Mouse (Mus musculus) kidney, adult 2 months (tissue): ENCODE results near the gene Hdac7. TPM values are rescaled to one million over a fixed set of nuclear protein-coding genes. Genes with fewer than 3 reads are reported as not detected.

Experiments used
- DNase-seq: peaks from one replicate; pipeline ENCODE4 v3.0.0; 2021
- H3K27ac ChIP-seq: fragments of 200-500 bp; 2 replicates; pipeline ENCODE4 v1.5.1; 2012; ENCODE audit warnings: low read depth, low read length, control low read depth, inconsistent platforms; ENCODE audit not compliant: insufficient read depth
- H3K27me3 ChIP-seq: fragments of 200-500 bp; replicated peaks from 2 replicates; pipeline ENCODE4 v1.6.1; 2012; ENCODE audit warnings: mild to moderate bottlenecking, moderate library complexity, low read length, inconsistent platforms; ENCODE audit not compliant: control insufficient read depth, insufficient read depth
- H3K36me3 ChIP-seq: fragments of 200-500 bp; 2 replicates; pipeline ENCODE4 v1.6.1; 2012; ENCODE audit warnings: mild to moderate bottlenecking, moderate library complexity, low read length, inconsistent platforms; ENCODE audit not compliant: control insufficient read depth, insufficient read depth
- H3K4me1 ChIP-seq: fragments of 200-500 bp; 2 replicates; pipeline ENCODE4 v1.6.1; 2011; ENCODE audit warnings: low read length; ENCODE audit not compliant: control insufficient read depth, insufficient read depth
- H3K4me3 ChIP-seq: fragments of 200-500 bp; 2 replicates; pipeline ENCODE4 v1.5.1; 2011; ENCODE audit warnings: mild to moderate bottlenecking, low read depth, low read length, control low read depth; ENCODE audit not compliant: insufficient read depth
- CTCF ChIP-seq: fragments of 200-500 bp; conservative IDR thresholded peaks from 2 replicates; pipeline ENCODE4 v1.5.1; 2011; ENCODE audit warnings: low read depth, mild to moderate bottlenecking, control low read depth, low read length, moderate library complexity, mixed read lengths; ENCODE audit not compliant: insufficient read depth, insufficient read length
- POLR2A ChIP-seq: fragments of 200-500 bp; IDR thresholded peaks from one replicate; pipeline ENCODE4 v1.6.1; 2011; ENCODE audit warnings: low read depth, low read length, control low read depth
- WGBS: fragments of 180-500 bp; shearing (Covaris S2); methylation state at CpG from one replicate; pipeline ENCODE4 v1.1.7; 2018; 5-methylcytosine and 5-hydroxymethylcytosine counted together
- polyA plus RNA-seq: library from polyadenylated mRNA; depleted of rRNA; stranded (reverse); fragments of >200 nt; gene quantifications from 2 replicates; pipeline ENCODE4 v1.2.3, GENCODE M21; 2012

Gene Hdac7
- polyA plus RNA-seq, 1 experiment, result 41.6 TPM

DNA sequence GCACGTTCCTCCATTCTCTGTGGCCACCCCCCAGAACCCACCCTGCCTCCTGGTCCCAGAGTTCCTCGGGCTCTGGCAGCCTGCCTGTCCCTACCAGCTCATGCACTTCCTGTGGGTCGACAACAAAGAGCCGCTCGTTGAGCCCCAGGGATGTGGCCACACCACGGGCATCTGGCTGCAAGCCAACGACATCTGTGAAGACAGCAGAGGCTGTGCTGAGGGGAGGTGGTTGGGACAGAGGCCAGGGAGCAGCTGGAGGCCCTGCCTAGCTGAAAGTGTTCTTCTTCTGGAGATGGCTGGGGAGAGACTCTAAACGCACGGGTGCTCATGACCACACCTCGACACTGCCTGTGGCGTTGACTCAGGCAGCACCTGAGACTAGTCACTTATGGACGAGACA is 93.6 kb downstream of the Hdac7 start:
- peak; percentile 89 for DNase-seq
- Histone ChIP-seq H3K27me3 (no peaks in the 10 kb centered on the region), H3K4me3 (no peak overlapping the region), H3K4me1 (peaks cover 1% of the 10 kb centered on the region; the same call in 1 of the 2 replicates), H3K36me3 (peaks cover 18% of the 10 kb centered on the region), H3K27ac (no peak overlapping the region)
- TF ChIP-seq POLR2A, result no peak
- TF ChIP-seq CTCF, result no peak
- WGBS, result 10% methylated on average over 12 of the region's 12 CpGs

DNA sequence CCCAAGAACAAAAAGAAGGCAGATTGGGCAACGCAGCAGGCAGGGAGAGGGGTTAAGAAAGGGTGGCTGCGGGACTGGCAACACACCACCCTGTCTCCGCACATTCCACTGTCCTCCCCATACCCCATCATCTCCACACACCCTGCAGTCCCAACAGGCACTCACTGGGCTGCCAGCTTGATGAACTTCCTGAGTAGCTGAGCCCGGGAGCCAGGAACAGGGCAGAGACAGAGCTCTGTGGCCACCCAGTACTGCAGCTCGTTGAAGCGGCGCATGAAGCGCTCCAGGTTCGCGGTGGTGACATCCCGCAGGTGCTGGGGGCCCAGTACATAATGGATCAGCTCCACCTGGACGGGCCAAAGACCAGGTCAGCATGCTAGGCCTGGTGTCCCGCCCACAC is 94.5 kb downstream of the Hdac7 start:
- TF ChIP-seq CTCF (no peak), POLR2A (no peak)
- peaks cover 7% of the 10 kb centered on the region; the same call in 1 of the 2 replicates for H3K4me1 ChIP-seq
- DNase-seq, result no peak
- H3K36me3 ChIP-seq, result peaks cover 17% of the 10 kb centered on the region
- no peaks in the 10 kb centered on the region for H3K27me3 ChIP-seq
- H3K4me3 ChIP-seq, result no peak overlapping the region
- 61% methylated on average over 13 of the region's 13 CpGs for WGBS
- no peak overlapping the region for H3K27ac ChIP-seq

DNA sequence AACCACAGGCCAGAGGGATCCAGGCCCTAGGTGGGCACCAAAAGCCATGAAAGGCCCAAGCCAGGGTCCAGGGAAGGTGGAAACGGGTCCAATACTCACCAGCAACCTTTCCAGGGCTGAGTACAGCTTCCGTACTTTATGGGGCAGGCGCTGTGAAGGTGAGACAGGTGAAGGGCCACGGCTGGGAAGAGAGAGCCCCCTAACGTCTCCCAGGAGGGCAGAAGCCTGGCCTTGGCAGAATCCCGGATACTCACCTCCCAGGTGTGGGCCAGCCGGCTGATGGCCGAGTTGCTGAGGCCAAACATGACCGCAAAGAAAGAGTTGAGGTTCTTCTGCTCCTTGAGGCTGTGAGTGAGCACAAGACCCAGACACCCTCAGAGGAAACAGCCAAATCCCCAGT is 94.9 kb downstream of the Hdac7 start:
- TF ChIP-seq POLR2A, result no peak
- no peak for TF ChIP-seq CTCF
- Histone ChIP-seq H3K4me1 (peaks cover 8% of the 10 kb centered on the region; the same call in 1 of the 2 replicates), H3K36me3 (peaks cover 19% of the 10 kb centered on the region), H3K27ac (no peak overlapping the region), H3K27me3 (no peaks in the 10 kb centered on the region), H3K4me3 (no peak overlapping the region)
- 93% methylated on average over 9 of the region's 9 CpGs for WGBS
- DNase-seq, result no peak

DNA sequence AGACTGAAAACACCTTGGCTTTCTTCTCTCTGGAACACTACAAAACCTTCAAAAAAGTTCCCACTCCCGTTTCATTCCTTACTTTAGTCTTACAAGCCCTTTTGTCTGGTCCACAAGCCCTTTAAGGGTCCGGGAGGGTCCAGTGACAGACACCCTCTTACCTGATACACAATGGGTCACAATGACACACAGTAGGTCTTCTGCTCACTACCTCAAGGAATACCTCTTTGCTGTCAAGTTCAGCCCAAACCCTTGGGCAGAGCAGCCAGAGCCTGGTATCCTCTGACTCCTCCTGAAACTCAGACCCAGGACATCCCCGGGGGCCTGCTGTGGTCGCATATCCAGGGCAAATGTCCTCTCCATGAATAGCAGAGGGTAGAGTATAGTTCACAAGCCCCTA is 95.3 kb downstream of the Hdac7 start:
- WGBS, result 88% methylated on average over 4 of the region's 4 CpGs
- H3K27ac ChIP-seq, result no peak overlapping the region
- peaks cover 19% of the 10 kb centered on the region for H3K36me3 ChIP-seq
- no peak for DNase-seq
- H3K4me3 ChIP-seq, result no peak overlapping the region
- TF ChIP-seq POLR2A (no peak), CTCF (no peak)
- H3K27me3 ChIP-seq, result no peaks in the 10 kb centered on the region
- H3K4me1 ChIP-seq, result peaks cover 8% of the 10 kb centered on the region; the same call in 1 of the 2 replicates

DNA sequence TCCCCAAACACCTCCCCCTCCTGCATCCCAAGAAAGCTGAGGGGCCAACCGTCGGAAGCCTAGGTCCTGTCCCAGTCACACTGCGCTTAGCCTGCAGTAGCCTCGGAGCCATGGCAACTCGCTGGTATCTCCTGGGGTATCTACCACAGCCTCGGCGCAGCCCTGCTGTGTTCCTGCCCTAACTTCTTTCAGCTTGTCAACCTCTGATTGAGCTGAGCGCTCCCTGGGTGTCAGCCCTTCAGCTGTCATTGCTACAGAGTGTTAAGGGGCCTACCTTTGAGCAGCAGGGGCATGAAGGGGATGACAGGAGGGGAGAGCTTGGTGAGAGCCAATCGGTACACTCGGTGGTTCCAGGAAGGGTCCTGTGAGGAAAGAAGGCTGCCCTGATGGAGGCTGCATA is 96.0 kb downstream of the Hdac7 start:
- no peak for TF ChIP-seq CTCF
- no peak for TF ChIP-seq POLR2A
- DNase-seq, result no peak
- Histone ChIP-seq H3K4me1 (peaks cover 12% of the 10 kb centered on the region), H3K27ac (no peak overlapping the region), H3K27me3 (no peaks in the 10 kb centered on the region), H3K36me3 (peaks cover 19% of the 10 kb centered on the region), H3K4me3 (no peak overlapping the region)
- 75% methylated on average over 10 of the region's 10 CpGs for WGBS

DNA sequence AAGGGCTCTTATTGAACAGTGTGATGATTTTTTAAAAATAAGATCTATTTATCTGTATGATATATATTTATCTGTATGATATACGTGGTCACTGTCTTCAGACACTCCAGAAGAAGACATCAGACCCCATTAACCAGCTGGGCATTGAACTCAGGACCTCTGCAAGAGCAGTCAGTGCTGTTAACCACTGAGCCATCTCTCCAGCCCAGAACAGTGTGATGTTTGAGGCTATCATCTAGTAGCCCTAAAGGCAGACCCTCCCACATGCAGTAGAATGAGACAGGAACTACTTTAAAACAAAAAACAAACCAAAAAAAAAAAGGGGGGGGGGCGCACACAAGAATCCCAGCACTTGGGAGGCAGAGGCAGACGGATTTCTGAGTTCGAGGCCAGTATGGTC is 96.8 kb downstream of the Hdac7 start:
- H3K4me1 ChIP-seq, result peaks cover 17% of the 10 kb centered on the region
- H3K27ac ChIP-seq, result no peak overlapping the region
- peaks cover 18% of the 10 kb centered on the region for H3K36me3 ChIP-seq
- DNase-seq, result no peak
- TF ChIP-seq CTCF, result no peak
- TF ChIP-seq POLR2A, result no peak
- no peak overlapping the region for H3K4me3 ChIP-seq
- WGBS, result 85% methylated on average over 4 of the region's 4 CpGs
- H3K27me3 ChIP-seq, result no peaks in the 10 kb centered on the region

DNA sequence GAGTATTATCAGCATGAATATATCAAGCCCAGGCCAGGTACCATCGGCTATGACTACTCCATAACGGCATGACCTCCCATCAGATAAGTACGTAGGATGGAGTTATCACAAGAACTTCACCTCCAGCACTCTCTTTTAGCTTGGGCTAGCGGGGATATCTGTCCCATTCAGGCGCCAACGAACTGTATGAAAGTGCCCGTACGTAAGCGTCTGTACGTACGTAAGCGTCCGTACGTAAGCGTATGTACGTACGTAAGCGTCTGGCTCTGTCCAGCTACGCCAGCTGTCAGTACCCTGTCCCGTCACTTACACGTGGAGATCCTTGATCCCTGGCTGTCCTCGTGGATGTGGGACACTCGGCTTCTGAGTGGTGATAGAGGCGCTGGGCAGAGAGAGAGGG is 97.6 kb downstream of the Hdac7 start:
- peaks cover 20% of the 10 kb centered on the region for H3K4me1 ChIP-seq
- no peak for TF ChIP-seq CTCF
- no peak for TF ChIP-seq POLR2A
- H3K27me3 ChIP-seq, result no peaks in the 10 kb centered on the region
- H3K4me3 ChIP-seq, result no peak overlapping the region
- 95% methylated on average over 24 of the region's 24 CpGs for WGBS
- peaks cover 18% of the 10 kb centered on the region for H3K36me3 ChIP-seq
- DNase-seq, result no peak
- no peak overlapping the region for H3K27ac ChIP-seq
